Mouse (Mus musculus) B cell, adult 2 months (primary cell): ENCODE results near the gene Negr1.

Experiments used
- DNase-seq, 2 experiments: peaks; one replicate each; pipeline ENCODE4 v3.0.0; 2022

The Negr1 gene

DNA sequence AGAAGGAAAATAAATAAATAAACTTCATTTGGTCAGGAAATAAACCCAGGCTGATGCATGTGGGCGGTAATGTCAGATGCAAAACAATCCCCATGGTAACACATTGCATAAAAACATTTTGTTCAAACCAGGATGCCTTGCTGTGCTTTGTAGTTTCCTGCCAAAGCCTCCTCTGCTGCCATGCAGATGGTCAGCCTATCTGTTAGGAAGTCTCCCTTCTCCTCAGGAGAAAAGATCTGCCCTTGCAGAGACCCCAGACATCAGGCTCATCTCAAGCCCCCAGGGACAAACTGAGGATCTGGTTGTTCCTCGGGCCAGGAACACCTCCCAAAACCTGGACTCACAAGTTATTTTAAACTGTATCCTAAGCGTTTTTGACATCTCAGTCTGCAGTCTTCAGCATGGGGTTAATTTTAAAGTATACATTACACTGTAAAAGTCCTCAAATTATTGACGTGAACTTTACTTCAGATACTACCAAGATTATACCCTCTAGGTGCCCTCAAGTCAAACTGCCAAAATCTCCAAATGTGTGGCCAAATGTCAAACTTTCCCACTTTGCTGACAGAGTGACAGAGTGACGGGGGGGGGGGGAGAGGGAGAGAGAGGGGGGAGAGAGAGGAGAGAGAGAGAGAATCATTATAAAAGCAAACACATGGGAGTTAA, 366.9 kb downstream of the Negr1 start:
- no peak for DNase-seq

GRCm38 (mm10) chr3:156929062-156929397, 367.4 kb downstream of the Negr1 start:
- DNase-seq, result no peak

GRCm38 (mm10) chr3:156929677-156930440, 368.3 kb downstream of the Negr1 start:
- DNase-seq, result no peak

DNA sequence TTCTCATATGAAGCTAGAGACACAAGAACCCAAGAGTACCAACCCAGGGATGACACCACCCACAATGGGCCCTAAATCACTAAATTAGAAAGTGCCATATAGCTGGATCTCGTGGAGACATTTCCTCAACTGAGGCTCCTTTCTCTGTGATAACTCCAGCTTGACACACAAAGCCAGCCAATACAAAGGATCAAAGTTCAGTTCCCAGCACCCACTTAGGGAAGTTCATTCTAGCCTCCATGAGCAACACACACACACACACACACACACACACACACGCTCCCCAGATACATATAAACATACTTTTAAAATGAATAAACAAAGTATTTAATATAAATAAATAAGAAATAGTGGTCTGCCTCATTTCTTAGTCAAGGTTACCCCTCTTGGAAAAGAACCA, 369.4 kb downstream of the Negr1 start:
- no peak for DNase-seq

GRCm38 (mm10) chr3:156931540-156931939, 369.9 kb downstream of the Negr1 start:
- no peak for DNase-seq

GRCm38 (mm10) chr3:156934778-156935290, 373.2 kb downstream of the Negr1 start:
- DNase-seq, result no peak

GRCm38 (mm10) chr3:156947404-156947803, 385.8 kb downstream of the Negr1 start:
- no peak for DNase-seq

GRCm38 (mm10) chr3:156952970-156953369, 391.4 kb downstream of the Negr1 start:
- no peak for DNase-seq

GRCm38 (mm10) chr3:156955094-156955493, 393.5 kb downstream of the Negr1 start:
- no peak for DNase-seq

DNA sequence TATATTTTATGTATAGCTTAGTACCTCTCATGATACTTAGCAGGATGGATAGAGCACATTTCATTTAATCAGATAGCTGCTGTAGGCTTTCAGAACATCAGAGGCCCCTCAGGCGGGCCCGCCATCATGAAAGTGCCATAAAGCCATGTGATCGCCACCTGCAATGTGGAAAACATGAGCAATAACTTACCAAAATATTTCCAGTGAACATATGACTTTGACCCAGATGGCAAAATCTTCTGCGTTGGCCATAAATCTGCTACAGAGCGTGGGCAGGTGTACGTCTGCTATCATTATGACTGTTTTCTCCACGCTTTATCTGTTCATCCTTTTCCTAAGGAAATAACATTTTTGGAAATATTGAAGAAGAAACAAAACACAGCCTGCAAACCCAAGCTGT, 397.0 kb downstream of the Negr1 start:
- no peak for DNase-seq

- no peak for DNase-seq
Observed at GRCm38 (mm10) chr3:156968764-156969163, 407.2 kb downstream of the Negr1 start.

- no peak for DNase-seq
Observed at GRCm38 (mm10) chr3:156971104-156971503, 409.5 kb downstream of the Negr1 start.

DNA sequence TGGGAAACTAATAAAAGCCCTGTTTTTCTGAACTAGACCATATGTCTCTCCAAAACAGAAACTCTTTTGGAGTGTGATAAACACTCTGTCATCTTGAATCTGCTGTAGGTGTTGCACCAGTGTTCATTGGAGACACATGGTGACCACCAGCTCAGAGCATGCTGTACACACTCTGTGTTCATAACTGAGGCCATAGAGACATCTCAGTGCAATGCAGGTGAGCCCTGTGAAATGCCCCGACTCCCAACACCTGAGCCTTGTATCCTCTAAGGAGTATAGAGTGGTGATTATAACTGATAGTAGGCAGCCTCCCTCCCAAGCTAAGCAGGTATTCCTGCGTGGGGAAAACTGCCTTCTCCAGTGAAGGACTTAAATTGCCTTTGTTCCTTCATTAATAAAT, 415.2 kb downstream of the Negr1 start:
- no peak for DNase-seq

DNA sequence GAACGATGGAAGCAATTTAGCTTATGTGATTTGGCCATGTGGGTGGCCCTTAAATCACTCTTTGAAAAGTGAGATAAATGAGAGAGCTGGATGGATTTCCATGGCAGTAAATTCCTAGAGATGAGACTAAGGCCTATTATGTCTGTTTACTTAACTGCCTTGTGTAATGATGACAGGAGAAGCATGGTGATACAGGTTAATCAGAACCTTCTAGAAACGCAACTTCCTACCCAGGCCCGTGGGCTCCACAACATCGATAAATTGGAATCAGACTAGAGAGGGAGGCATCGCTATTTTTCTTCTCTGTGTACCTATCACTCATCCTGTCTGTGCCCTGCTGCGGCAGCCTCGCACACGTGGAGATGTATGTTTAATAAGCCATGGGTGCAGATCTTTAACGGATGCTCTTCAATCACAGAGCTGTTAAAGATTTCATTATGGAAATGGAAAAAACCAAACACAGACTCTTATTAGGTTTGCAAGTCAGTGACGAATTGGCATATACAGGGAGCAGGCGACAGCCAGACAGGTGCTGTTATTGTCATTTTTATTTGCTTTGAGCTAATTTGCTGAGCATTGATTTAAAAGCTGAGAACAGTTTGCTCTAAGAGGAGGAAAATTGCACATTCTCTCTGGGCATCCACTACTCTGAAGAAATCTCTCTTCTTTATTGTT, 418.6 kb downstream of the Negr1 start:
- no peak for DNase-seq

- DNase-seq, result no peak
Observed at GRCm38 (mm10) chr3:156982102-156982501, 420.5 kb downstream of the Negr1 start.

- no peak for DNase-seq
Observed at GRCm38 (mm10) chr3:156987113-156987512, 425.5 kb downstream of the Negr1 start.

DNA sequence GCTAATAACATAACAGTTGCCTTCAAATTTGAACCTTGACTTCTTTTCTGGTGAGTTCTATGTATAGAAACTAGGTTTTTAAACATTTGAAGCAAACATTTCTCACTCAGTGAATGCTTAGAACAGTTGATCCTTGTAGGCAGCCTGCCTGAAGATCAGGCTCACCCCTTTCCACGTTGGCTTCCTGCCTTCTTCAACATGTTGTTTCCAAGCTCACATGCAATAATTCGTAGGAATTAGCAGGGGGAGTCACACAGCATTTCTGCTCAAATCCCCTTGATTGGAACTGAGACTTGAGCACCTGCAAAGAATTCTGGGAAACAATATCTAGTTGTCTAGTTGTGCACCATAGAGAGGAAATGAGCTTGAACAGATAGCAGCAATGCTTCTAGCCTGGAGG, 430.6 kb downstream of the Negr1 start:
- no peak for DNase-seq

GRCm38 (mm10) chr3:156992811-156993210, 431.2 kb downstream of the Negr1 start:
- DNase-seq, result no peak

GRCm38 (mm10) chr3:156999177-156999808, 437.7 kb downstream of the Negr1 start:
- no peak for DNase-seq

- no peak for DNase-seq
Observed at GRCm38 (mm10) chr3:157021632-157022031, 460.0 kb downstream of the Negr1 start.

GRCm38 (mm10) chr3:157024580-157024979, 463.0 kb downstream of the Negr1 start:
- no peak for DNase-seq

- no peak for DNase-seq
Observed at GRCm38 (mm10) chr3:157031513-157032142, 470.0 kb downstream of the Negr1 start.

- no peak for DNase-seq
Observed at GRCm38 (mm10) chr3:157036016-157036415, 474.4 kb downstream of the Negr1 start.
